ENCODE assay signal across 22 mouse cellular contexts in genomic region chr2:32902126-32902525, GRCm38 (mm10). TPM values are rescaled to one million over a fixed set of nuclear protein-coding genes. Genes with fewer than 3 reads are reported as not detected.
A peak's percentile ranks its signal among the peaks of the same experiment; 100 is the strongest.
DNase-seq lines count a peak whose midpoint lies in the region; ATAC-seq lines count a peak whose summit lies in the region.
"Had no signal": no experiment of that assay in that cellular context is flagged by ENCODE, and none has a peak within 500 bp of the region (broad histone marks: within the 10 kb centered on the region; RNA-seq: fewer than 3 reads in every experiment).

No protein-coding gene starts in this region.

- no peak overlapping the region for H3K9ac ChIP-seq in midbrain, embryonic 15.5 days
- no peak overlapping the region for H3K9ac ChIP-seq in stomach, embryonic 16.5 days (ENCODE audit: low read length)
- H3K9ac ChIP-seq in hindbrain, embryonic 14.5 days, result no peak overlapping the region
- no peak overlapping the region for H3K9ac ChIP-seq in forebrain, embryonic 13.5 days
- H3K9ac ChIP-seq: embryonic facial prominence, embryonic 12.5 days; hindbrain, embryonic 12.5 days had no signal

- peaks cover 17% of the 10 kb centered on the region; the same call in 1 of the 2 replicates for H3K36me3 ChIP-seq in heart, embryonic 10.5 days
- H3K36me3 ChIP-seq in midbrain, embryonic 10.5 days, result 0 out of 2 replicates have a peak, but pooled peaks cover 4% of the 10 kb centered on the region
- H3K36me3 ChIP-seq in midbrain, embryonic 15.5 days (replicated peaks), result 0 out of 2 replicates have a peak, but pooled peaks cover 3% of the 10 kb centered on the region
- H3K36me3 ChIP-seq in stomach, embryonic 16.5 days (ENCODE audit: control insufficient read depth, insufficient read depth, low read length), result no peaks in the 10 kb centered on the region
- peaks cover 4% of the 10 kb centered on the region; the same call in 1 of the 2 replicates for H3K36me3 ChIP-seq in hindbrain, embryonic 14.5 days (replicated peaks; ENCODE audit: control insufficient read depth, insufficient read depth)
- 0 out of 2 replicates have a peak, but pooled peaks cover 5% of the 10 kb centered on the region for H3K36me3 ChIP-seq in forebrain, embryonic 13.5 days (ENCODE audit: poor library complexity, severe bottlenecking)
- H3K36me3 ChIP-seq: hindbrain, embryonic 12.5 days had no signal

- no peak overlapping the region for H3K4me2 ChIP-seq in midbrain, embryonic 15.5 days
- H3K4me2 ChIP-seq in stomach, embryonic 16.5 days (ENCODE audit: low read depth, low read length), result no peak overlapping the region
- H3K4me2 ChIP-seq in hindbrain, embryonic 14.5 days (replicated peaks), result no peak overlapping the region
- no peak overlapping the region for H3K4me2 ChIP-seq in forebrain, embryonic 13.5 days
- H3K4me2 ChIP-seq: embryonic facial prominence, embryonic 12.5 days; hindbrain, embryonic 12.5 days had no signal

- no peak for ATAC-seq in midbrain, embryonic 15.5 days (replicated peaks)
- ATAC-seq in stomach, embryonic 16.5 days (ENCODE audit: insufficient read depth, low FRiP score), result no peak
- no peak for ATAC-seq in hindbrain, embryonic 14.5 days (ENCODE audit: low FRiP score)
- ATAC-seq in forebrain, embryonic 13.5 days, result no peak
- ATAC-seq: forebrain, embryonic 16.5 days; hindbrain, postnatal 0 days; Patski had no signal

- peak overlapping the region; percentile 52; the same call in 1 of the 2 replicates for H3K27ac ChIP-seq in heart, embryonic 10.5 days
- H3K27ac ChIP-seq in midbrain, embryonic 10.5 days (replicated peaks), result peak overlapping the region; percentile 38; the same call in 1 of the 2 replicates
- H3K27ac ChIP-seq in midbrain, embryonic 15.5 days, result no peak overlapping the region
- peak overlapping the region; percentile 70 for H3K27ac ChIP-seq in stomach, embryonic 16.5 days (ENCODE audit: low read length)
- H3K27ac ChIP-seq in hindbrain, embryonic 14.5 days, result no peak overlapping the region
- H3K27ac ChIP-seq in forebrain, embryonic 13.5 days, result no peak overlapping the region
- H3K27ac ChIP-seq: embryonic facial prominence, embryonic 12.5 days; hindbrain, embryonic 12.5 days; hindbrain, postnatal 0 days had no signal

- no peak overlapping the region for H3K4me3 ChIP-seq in heart, embryonic 10.5 days
- H3K4me3 ChIP-seq in midbrain, embryonic 10.5 days, result no peak overlapping the region
- no peak overlapping the region for H3K4me3 ChIP-seq in midbrain, embryonic 15.5 days
- no peak overlapping the region for H3K4me3 ChIP-seq in stomach, embryonic 16.5 days (replicated peaks; ENCODE audit: low read length)
- H3K4me3 ChIP-seq in hindbrain, embryonic 14.5 days (replicated peaks; ENCODE audit: low read length), result no peak overlapping the region
- H3K4me3 ChIP-seq in forebrain, embryonic 13.5 days, result no peak overlapping the region
- H3K4me3 ChIP-seq: embryonic facial prominence, embryonic 12.5 days; hindbrain, embryonic 12.5 days had no signal

- peaks cover 80% of the 10 kb centered on the region for H3K4me1 ChIP-seq in heart, embryonic 10.5 days
- H3K4me1 ChIP-seq in midbrain, embryonic 10.5 days, result peaks cover 18% of the 10 kb centered on the region
- peaks cover 16% of the 10 kb centered on the region for H3K4me1 ChIP-seq in midbrain, embryonic 15.5 days
- peaks cover 54% of the 10 kb centered on the region for H3K4me1 ChIP-seq in stomach, embryonic 16.5 days (ENCODE audit: control insufficient read depth, insufficient read depth, low read length)
- H3K4me1 ChIP-seq in hindbrain, embryonic 14.5 days (replicated peaks; ENCODE audit: control insufficient read depth, insufficient read depth, low read length), result peaks cover 14% of the 10 kb centered on the region
- peaks cover 21% of the 10 kb centered on the region for H3K4me1 ChIP-seq in forebrain, embryonic 13.5 days

- no peaks in the 10 kb centered on the region for H3K27me3 ChIP-seq in heart, embryonic 10.5 days (ENCODE audit: insufficient read depth, poor library complexity, severe bottlenecking)
- no peaks in the 10 kb centered on the region for H3K27me3 ChIP-seq in midbrain, embryonic 10.5 days (ENCODE audit: low read depth, poor library complexity, severe bottlenecking)
- no peaks in the 10 kb centered on the region for H3K27me3 ChIP-seq in midbrain, embryonic 15.5 days (replicated peaks)
- H3K27me3 ChIP-seq in stomach, embryonic 16.5 days (ENCODE audit: control insufficient read depth, insufficient read depth, low read length), result no peaks in the 10 kb centered on the region
- no peaks in the 10 kb centered on the region for H3K27me3 ChIP-seq in hindbrain, embryonic 14.5 days (ENCODE audit: control insufficient read depth, insufficient read depth, low read length)
- 0 out of 2 replicates have a peak, but pooled peaks cover 6% of the 10 kb centered on the region for H3K27me3 ChIP-seq in forebrain, embryonic 13.5 days
- H3K27me3 ChIP-seq: embryonic facial prominence, embryonic 12.5 days; hindbrain, embryonic 12.5 days; Patski had no signal

- DNase-seq in heart, embryonic 10.5 days (ENCODE audit: low spot score), result no peak
- no peak for DNase-seq in heart, adult 8-10 months (ENCODE audit: low spot score)
- DNase-seq in midbrain, embryonic 10.5 days (ENCODE audit: low spot score), result no peak
- DNase-seq in ZHBTc4 (ENCODE audit: low read depth, low spot score), result peak; percentile 59
- DNase-seq in hindbrain, embryonic 14.5 days (ENCODE audit: low spot score), result no peak
- DNase-seq: adrenal gland, adult 2 months; adrenal gland, postnatal 36 days; cerebellum, adult 11 months; cerebellum, adult 8-10 months; cerebellum, postnatal 25 days; gastrocnemius, postnatal 10 days; heart, adult 18-20 months; heart, postnatal 10 days; heart, postnatal 4 days had no signal

- WGBS in heart, embryonic 10.5 days, result 88% methylated on average over 9 of the region's 9 CpGs
- 91% methylated on average over 9 of the region's 9 CpGs for WGBS in midbrain, embryonic 10.5 days
- 93% methylated on average over 9 of the region's 9 CpGs for WGBS in midbrain, embryonic 15.5 days
- 78% methylated on average over 9 of the region's 9 CpGs for WGBS in stomach, embryonic 16.5 days
- 92% methylated on average over 9 of the region's 9 CpGs for WGBS in hindbrain, embryonic 14.5 days
- 84% methylated on average over 9 of the region's 9 CpGs for WGBS in forebrain, embryonic 13.5 days

- H3K9me3 ChIP-seq in heart, embryonic 10.5 days, result no peaks in the 10 kb centered on the region
- H3K9me3 ChIP-seq in midbrain, embryonic 10.5 days (replicated peaks), result no peaks in the 10 kb centered on the region
- no peaks in the 10 kb centered on the region for H3K9me3 ChIP-seq in midbrain, embryonic 15.5 days
- no peaks in the 10 kb centered on the region for H3K9me3 ChIP-seq in stomach, embryonic 16.5 days (replicated peaks; ENCODE audit: control insufficient read depth, low read length)
- H3K9me3 ChIP-seq in hindbrain, embryonic 14.5 days (ENCODE audit: control insufficient read depth, low read length), result no peaks in the 10 kb centered on the region
- H3K9me3 ChIP-seq in forebrain, embryonic 13.5 days (replicated peaks), result no peaks in the 10 kb centered on the region
- H3K9me3 ChIP-seq: embryonic facial prominence, embryonic 12.5 days; hindbrain, embryonic 12.5 days had no signal

RNA-seq across cellular contexts. Expression of gene Fam129b, which starts 26.2 kb away (rescaled TPM):
- 47.1 and 55.5 TPM in 2 replicates for polyA plus RNA-seq in heart, embryonic 10.5 days (2016; fragmentation: Nextera tagmentation; extraction: Ambion mirVana)
- total RNA-seq in heart, adult 8-10 months (2022), result 10 to 100 TPM; 19.1 to 26.8 (median 22.6) TPM
- 23.5 and 25.5 TPM in 2 replicates for polyA plus RNA-seq in midbrain, embryonic 10.5 days (2016; fragmentation: Nextera tagmentation; extraction: Ambion mirVana)
- 29.7 and 31.3 TPM in 2 replicates for polyA plus RNA-seq in midbrain, embryonic 15.5 days (2015; fragmentation: Nextera tagmentation; extraction: Ambion mirVana)
- polyA plus RNA-seq in stomach, embryonic 16.5 days (2015; fragmentation: Nextera tagmentation; extraction: Ambion mirVana), result 108 and 139 TPM in 2 replicates
- polyA plus RNA-seq in hindbrain, embryonic 14.5 days (2014; fragmentation: Nextera tagmentation; extraction: Ambion mirVana), result 16.8 and 19.4 TPM in 2 replicates
- polyA plus RNA-seq in forebrain, embryonic 13.5 days (2015; fragmentation: Nextera tagmentation; extraction: Ambion mirVana), result 21.1 and 23.7 TPM in 2 replicates

RNA-seq across cellular contexts. Expression of gene Stxbp1, which starts 55.1 kb away (rescaled TPM):
- polyA plus RNA-seq in heart, embryonic 10.5 days (2016; fragmentation: Nextera tagmentation; extraction: Ambion mirVana), result 19.1 and 21.6 TPM in 2 replicates
- 10 to 100 TPM in 3 of 4 experiments, 1 to 10 TPM in 1; 8.5 to 10.8 (median 10.5) TPM for total RNA-seq in heart, adult 8-10 months (2022)
- 31.4 and 45.6 TPM in 2 replicates for polyA plus RNA-seq in midbrain, embryonic 10.5 days (2016; fragmentation: Nextera tagmentation; extraction: Ambion mirVana)
- 324 and 330 TPM in 2 replicates for polyA plus RNA-seq in midbrain, embryonic 15.5 days (2015; fragmentation: Nextera tagmentation; extraction: Ambion mirVana)
- 20.8 and 23.2 TPM in 2 replicates for polyA plus RNA-seq in stomach, embryonic 16.5 days (2015; fragmentation: Nextera tagmentation; extraction: Ambion mirVana)
- 275 and 317 TPM in 2 replicates for polyA plus RNA-seq in hindbrain, embryonic 14.5 days (2014; fragmentation: Nextera tagmentation; extraction: Ambion mirVana)
- 97.5 and 109 TPM in 2 replicates for polyA plus RNA-seq in forebrain, embryonic 13.5 days (2015; fragmentation: Nextera tagmentation; extraction: Ambion mirVana)

RNA-seq across cellular contexts. Expression of gene Rpl12, which starts 59.2 kb away (rescaled TPM):
- 121 and 170 TPM in 2 replicates for polyA plus RNA-seq in heart, embryonic 10.5 days (2016; fragmentation: Nextera tagmentation; extraction: Ambion mirVana)
- total RNA-seq in heart, adult 8-10 months (2022), result 10 to 100 TPM; 56.3 to 66.1 (median 58.9) TPM
- 144 and 172 TPM in 2 replicates for polyA plus RNA-seq in midbrain, embryonic 10.5 days (2016; fragmentation: Nextera tagmentation; extraction: Ambion mirVana)
- 82.5 and 85.8 TPM in 2 replicates for polyA plus RNA-seq in midbrain, embryonic 15.5 days (2015; fragmentation: Nextera tagmentation; extraction: Ambion mirVana)
- polyA plus RNA-seq in stomach, embryonic 16.5 days (2015; fragmentation: Nextera tagmentation; extraction: Ambion mirVana), result 124 and 174 TPM in 2 replicates
- 106 and 113 TPM in 2 replicates for polyA plus RNA-seq in hindbrain, embryonic 14.5 days (2014; fragmentation: Nextera tagmentation; extraction: Ambion mirVana)
- polyA plus RNA-seq in forebrain, embryonic 13.5 days (2015; fragmentation: Nextera tagmentation; extraction: Ambion mirVana), result 111 and 118 TPM in 2 replicates

RNA-seq across cellular contexts. Expression of gene Lrsam1, which starts 59.3 kb away (rescaled TPM):
- polyA plus RNA-seq in heart, embryonic 10.5 days (2016; fragmentation: Nextera tagmentation; extraction: Ambion mirVana), result 7.6 and 8.6 TPM in 2 replicates
- total RNA-seq in heart, adult 8-10 months (2022), result 10 to 100 TPM; 13.1 to 21.8 (median 17.5) TPM
- polyA plus RNA-seq in midbrain, embryonic 10.5 days (2016; fragmentation: Nextera tagmentation; extraction: Ambion mirVana), result 9.8 and 12.9 TPM in 2 replicates
- polyA plus RNA-seq in midbrain, embryonic 15.5 days (2015; fragmentation: Nextera tagmentation; extraction: Ambion mirVana), result 22.8 and 24.2 TPM in 2 replicates
- polyA plus RNA-seq in stomach, embryonic 16.5 days (2015; fragmentation: Nextera tagmentation; extraction: Ambion mirVana), result 10.4 and 11.2 TPM in 2 replicates
- 20.2 and 22.4 TPM in 2 replicates for polyA plus RNA-seq in hindbrain, embryonic 14.5 days (2014; fragmentation: Nextera tagmentation; extraction: Ambion mirVana)
- 14.8 and 15.5 TPM in 2 replicates for polyA plus RNA-seq in forebrain, embryonic 13.5 days (2015; fragmentation: Nextera tagmentation; extraction: Ambion mirVana)

Comparison
In these comparisons a context has a peak if more than half of its experiments do, and no peak if none do; other contexts are left out.
1. H3K27ac ChIP-seq: peak in heart, embryonic 10.5 days (single experiment), midbrain, embryonic 10.5 days (single experiment) and stomach, embryonic 16.5 days (single experiment); none in midbrain, embryonic 15.5 days (single experiment), hindbrain, embryonic 14.5 days (single experiment) and forebrain, embryonic 13.5 days (single experiment).